Mouse (Mus musculus) liver, embryonic 11.5 days (tissue): ENCODE data around the gene Ctso. TPM values are rescaled to one million over a fixed set of nuclear protein-coding genes. Genes with fewer than 3 reads are reported as not detected.

Experiments
- ATAC-seq: fragments of 200-750 bp; cut with Nextera tagmentation; replicated peaks from 2 replicates; pipeline ENCODE4 v1.8.0; 2017; ENCODE audit warnings: moderate number of reproducible peaks, mild to moderate bottlenecking, moderate TSS enrichment, moderate library complexity; ENCODE audit not compliant: low FRiP score
- DNase-seq: peaks from one replicate; pipeline ENCODE4 v3.0.0-alpha.2; 2017; ENCODE audit warnings: low spot score
- H3K27ac ChIP-seq: fragments of 300-500 bp; sonication (generic); 2 replicates; pipeline ENCODE4 v1.5.1; 2014; ENCODE audit warnings: mild to moderate bottlenecking, low read depth, low read length, control low read depth
- H3K27me3 ChIP-seq: fragments of 300-500 bp; sonication (generic); replicated peaks from 2 replicates; pipeline ENCODE4 v1.6.1; 2014; ENCODE audit warnings: low read length, mixed read lengths; ENCODE audit not compliant: control insufficient read depth, insufficient read depth
- H3K36me3 ChIP-seq: fragments of 300-500 bp; sonication (generic); 2 replicates; pipeline ENCODE4 v1.6.1; 2014; ENCODE audit warnings: mild to moderate bottlenecking, low read length, moderate library complexity, mixed read lengths; ENCODE audit not compliant: control insufficient read depth, insufficient read depth
- H3K4me1 ChIP-seq: fragments of 300-500 bp; sonication (generic); replicated peaks from 2 replicates; pipeline ENCODE4 v1.6.1; 2014; ENCODE audit warnings: low read length, mixed read lengths; ENCODE audit not compliant: control insufficient read depth, insufficient read depth
- H3K4me2 ChIP-seq: fragments of 300-500 bp; sonication (generic); 2 replicates; pipeline ENCODE4 v1.6.1; 2014; ENCODE audit warnings: mild to moderate bottlenecking, control low read depth, moderate library complexity
- H3K4me3 ChIP-seq: fragments of 300-500 bp; sonication (generic); 2 replicates; pipeline ENCODE4 v1.5.1; 2014; ENCODE audit warnings: low read depth, low read length, control low read depth
- H3K9ac ChIP-seq: fragments of 300-500 bp; sonication (generic); 2 replicates; pipeline ENCODE4 v1.6.1; 2014; ENCODE audit warnings: low read depth, low read length, control low read depth
- H3K9me3 ChIP-seq: fragments of 300-500 bp; sonication (generic); 2 replicates; pipeline ENCODE4 v1.6.1; 2016; ENCODE audit warnings: low read length, inconsistent platforms, mixed read lengths; ENCODE audit not compliant: control insufficient read depth
- WGBS: fragments of 180-500 bp; shearing (Covaris S2); extraction: QIAGEN DNeasy Blood & Tissue Kit; methylation state at CpG from one replicate; pipeline ENCODE4 v1.1.7; 2014; 5-methylcytosine and 5-hydroxymethylcytosine counted together
- polyA plus RNA-seq: library from polyadenylated mRNA; unstranded; fragments of >200 nt; fragmentation: Nextera tagmentation; extraction: Ambion mirVana; gene quantifications from 2 replicates; pipeline ENCODE4 v1.2.1, GENCODE M21; 2014

Gene Ctso
- polyA plus RNA-seq: 6.5 and 8.1 TPM in 2 replicates

- H3K9me3 ChIP-seq: no peaks in the 10 kb centered on the region
- no peaks in the 10 kb centered on the region for H3K27me3 ChIP-seq
- H3K27ac ChIP-seq: peak within 1 kb of the TSS; percentile 79
- peak within 1 kb of the TSS; percentile 87 for H3K9ac ChIP-seq
- H3K36me3 ChIP-seq: no peaks in the 10 kb centered on the region
- no peaks in the 10 kb centered on the region for H3K4me1 ChIP-seq
- peak within 1 kb of the TSS; percentile 73 for H3K4me3 ChIP-seq
- peak; percentile 74 for DNase-seq
- H3K4me2 ChIP-seq: peak within 1 kb of the TSS; percentile 56
- ATAC-seq: peak; percentile 93
- WGBS: 14% methylated on average over 27 of the region's 27 CpGs
These were observed at the start of gene Ctso for GRCm38 (mm10) chr3:81932141-81933101. Gene Ctso (plus strand): TSS chr3:81932601.

- Histone ChIP-seq H3K9ac (no peak overlapping the region), H3K27ac (no peak overlapping the region), H3K27me3 (no peaks in the 10 kb centered on the region), H3K9me3 (no peaks in the 10 kb centered on the region), H3K4me2 (no peak overlapping the region), H3K4me1 (no peaks in the 10 kb centered on the region), H3K36me3 (no peaks in the 10 kb centered on the region), H3K4me3 (no peak overlapping the region)
- DNase-seq (no peak), ATAC-seq (no peak)
These were observed 48.5 kb upstream of the Ctso start for GRCm38 (mm10) chr3:81883916-81884315.

GRCm38 (mm10) chr3:81885566-81885965 is 46.8 kb upstream of the Ctso start:
- ATAC-seq (no peak), DNase-seq (no peak)
- no peaks in the 10 kb centered on the region for H3K4me1 ChIP-seq
- no peaks in the 10 kb centered on the region for H3K27me3 ChIP-seq
- no peak overlapping the region for H3K27ac ChIP-seq
- WGBS: 92% methylated on average over 2 of the region's 2 CpGs
- H3K9ac ChIP-seq: no peak overlapping the region
- H3K4me3 ChIP-seq: no peak overlapping the region
- H3K9me3 ChIP-seq: no peaks in the 10 kb centered on the region
- H3K4me2 ChIP-seq: no peak overlapping the region
- no peaks in the 10 kb centered on the region for H3K36me3 ChIP-seq

GRCm38 (mm10) chr3:81889137-81889536 is 43.3 kb upstream of the Ctso start:
- Histone ChIP-seq H3K4me2 (no peak overlapping the region), H3K9ac (no peak overlapping the region), H3K27me3 (no peaks in the 10 kb centered on the region), H3K4me1 (no peaks in the 10 kb centered on the region), H3K9me3 (no peaks in the 10 kb centered on the region), H3K36me3 (no peaks in the 10 kb centered on the region), H3K4me3 (no peak overlapping the region), H3K27ac (no peak overlapping the region)
- 70% methylated on average over 6 of the region's 6 CpGs for WGBS
- ATAC-seq (no peak), DNase-seq (no peak)

GRCm38 (mm10) chr3:81910286-81911036 is 21.9 kb upstream of the Ctso start:
- Histone ChIP-seq H3K4me2 (no peak overlapping the region), H3K27me3 (no peaks in the 10 kb centered on the region), H3K4me1 (no peaks in the 10 kb centered on the region), H3K27ac (no peak overlapping the region), H3K36me3 (no peaks in the 10 kb centered on the region), H3K9me3 (no peaks in the 10 kb centered on the region), H3K9ac (no peak overlapping the region), H3K4me3 (no peak overlapping the region)
- WGBS: 78% methylated on average over 6 of the region's 6 CpGs
- DNase-seq (no peak), ATAC-seq (no peak)

GRCm38 (mm10) chr3:81916030-81916686 is 16.2 kb upstream of the Ctso start:
- Histone ChIP-seq H3K4me3 (no peak overlapping the region), H3K4me1 (no peaks in the 10 kb centered on the region), H3K27me3 (no peaks in the 10 kb centered on the region), H3K27ac (no peak overlapping the region), H3K4me2 (no peak overlapping the region), H3K9me3 (no peaks in the 10 kb centered on the region), H3K9ac (no peak overlapping the region), H3K36me3 (no peaks in the 10 kb centered on the region)
- ATAC-seq (no peak), DNase-seq (no peak)
- 76% methylated on average over 5 of the region's 5 CpGs for WGBS

- no peak overlapping the region for H3K4me2 ChIP-seq
- WGBS: 80% methylated on average over 3 of the region's 3 CpGs
- H3K9me3 ChIP-seq: no peaks in the 10 kb centered on the region
- H3K27ac ChIP-seq: no peak overlapping the region
- ATAC-seq: no peak
- H3K4me1 ChIP-seq: no peaks in the 10 kb centered on the region
- DNase-seq: no peak
- no peaks in the 10 kb centered on the region for H3K36me3 ChIP-seq
- H3K9ac ChIP-seq: no peak overlapping the region
- no peaks in the 10 kb centered on the region for H3K27me3 ChIP-seq
- H3K4me3 ChIP-seq: no peak overlapping the region
These were observed 15.0 kb upstream of the Ctso start for GRCm38 (mm10) chr3:81917354-81917935.

- H3K9ac ChIP-seq: no peak overlapping the region
These were observed 14.2 kb upstream of the Ctso start for GRCm38 (mm10) chr3:81918215-81918614.

More at GRCm38 (mm10) chr3:81918215-81918614, 14.2 kb upstream of the Ctso start:
- WGBS: 82% methylated on average over 8 of the region's 8 CpGs
- no peaks in the 10 kb centered on the region for H3K36me3 ChIP-seq
- H3K27ac ChIP-seq: no peak overlapping the region
- no peak for DNase-seq
- no peak overlapping the region for H3K4me2 ChIP-seq
- H3K4me3 ChIP-seq: no peak overlapping the region
- no peaks in the 10 kb centered on the region for H3K9me3 ChIP-seq
- no peak for ATAC-seq
- no peaks in the 10 kb centered on the region for H3K27me3 ChIP-seq
- no peaks in the 10 kb centered on the region for H3K4me1 ChIP-seq
